Mouse (Mus musculus) G1E (cell line): ENCODE data around the gene Tacc3. TPM values are rescaled to one million over a fixed set of nuclear protein-coding genes. Genes with fewer than 3 reads are reported as not detected.

ENCODE experiments used
- ATAC-seq: 2 replicates; pipeline ENCODE4 v1.8.0; 2016; ENCODE audit warnings: mild to moderate bottlenecking; ENCODE audit not compliant: insufficient number of reproducible peaks, poor library complexity, low FRiP score, severe bottlenecking; ENCODE audit errors: extremely low read depth
- DNase-seq: peaks from one replicate; pipeline ENCODE4 v3.0.0; 2012; ENCODE audit warnings: low spot score
- H3K27me3 ChIP-seq: 2 replicates; pipeline ENCODE4 v1.6.1; 2012; ENCODE audit warnings: mild to moderate bottlenecking, low read length, inconsistent platforms; ENCODE audit not compliant: insufficient read depth
- H3K36me3 ChIP-seq: replicated peaks from 2 replicates; pipeline ENCODE3; 2012; ENCODE audit warnings: mild to moderate bottlenecking, inconsistent platforms
- H3K4me1 ChIP-seq: 2 replicates; pipeline ENCODE4 v1.6.1; 2012; ENCODE audit warnings: low read depth, low read length, inconsistent platforms, mixed read lengths; ENCODE audit not compliant: insufficient read depth
- H3K4me3 ChIP-seq: 2 replicates; pipeline ENCODE4 v1.5.1; 2012; ENCODE audit warnings: low read depth, mild to moderate bottlenecking, inconsistent platforms, low read length, moderate library complexity, mixed read lengths
- H3K9me3 ChIP-seq: replicated peaks from 2 replicates; pipeline ENCODE4 v1.6.1; 2012; ENCODE audit warnings: inconsistent platforms
- CTCF ChIP-seq: IDR thresholded peaks from 2 replicates; pipeline ENCODE4 v1.5.1; 2012; ENCODE audit warnings: low read depth, low read length, inconsistent platforms, mixed read lengths
- GATA1 ChIP-seq: IDR thresholded peaks from 2 replicates; pipeline ENCODE4 v1.6.1; 2012; ENCODE audit warnings: borderline replicate concordance, low read length, inconsistent platforms, mixed read lengths
- GATA2 ChIP-seq: IDR thresholded peaks from 2 replicates; pipeline ENCODE4 v1.6.1; 2012; ENCODE audit warnings: low read depth, low read length, inconsistent platforms, borderline replicate concordance
- POLR2AphosphoS5 ChIP-seq: IDR thresholded peaks from 2 replicates; pipeline ENCODE4 v1.6.1; 2012; ENCODE audit warnings: low read depth, low read length, inconsistent platforms; ENCODE audit not compliant: insufficient replicate concordance
- TAL1 ChIP-seq: conservative IDR thresholded peaks from 2 replicates; pipeline ENCODE4 v1.6.1; 2012; ENCODE audit warnings: low read depth, low read length, inconsistent platforms, mixed read lengths
- polyA plus RNA-seq: library from polyadenylated mRNA; stranded (reverse); fragments of >175 nt; gene quantifications from 2 replicates; pipeline ENCODE4 v1.2.3, GENCODE M21; 2012
- total RNA-seq, 2 experiments: library from RNA; stranded (forward) in 1 of 2; stranded (reverse) in 1 of 2; fragments of 200-1000 nt in 1 of 2; fragments of >200 nt in 1 of 2; fragmentation: Nextera tagmentation in 1 of 2; gene quantifications; 2 replicates each; pipeline ENCODE4 v1.2.3; 2014 to 2017

Gene Tacc3
- total and polyA plus RNA-seq, 3 experiments: 94.2 to 155 (median 119) TPM

GRCm38 (mm10) chr5:33695718-33696121 is 37.8 kb downstream of the Tacc3 start:
- no peak for TF ChIP-seq CTCF
- no peak for TF ChIP-seq GATA1
- Histone ChIP-seq H3K36me3 (no peaks in the 10 kb centered on the region), H3K4me1 (peaks cover 2% of the 10 kb centered on the region), H3K4me3 (no peak overlapping the region; the same call in 1 of the 2 replicates), H3K27me3 (peaks cover 77% of the 10 kb centered on the region), H3K9me3 (no peaks in the 10 kb centered on the region)
- ATAC-seq (no peak), DNase-seq (no peak)

DNA sequence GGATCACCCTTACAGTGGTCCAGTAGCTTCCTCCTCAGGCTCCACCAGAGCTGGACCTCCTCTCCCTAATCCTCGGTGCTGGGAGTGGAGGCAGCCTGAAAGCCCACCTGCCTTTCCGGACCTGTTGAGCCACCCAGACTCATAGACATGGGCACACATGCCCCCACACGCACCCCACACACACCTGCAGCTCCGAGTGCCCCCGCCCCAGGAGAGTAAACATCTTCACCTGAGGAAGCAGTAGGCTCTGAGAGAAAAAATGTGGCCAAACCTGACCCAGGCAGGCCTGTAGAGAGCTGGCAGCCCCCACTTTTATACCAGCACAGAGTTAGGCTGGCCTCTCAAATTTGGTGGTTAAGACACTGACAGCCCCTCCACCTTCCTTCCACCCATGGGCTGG is 38.5 kb downstream of the Tacc3 start:
- DNase-seq (no peak), ATAC-seq (no peak)
- TF ChIP-seq GATA1: no peak
- TF ChIP-seq CTCF: no peak
- no peak for TF ChIP-seq POLR2AphosphoS5
- no peak for TF ChIP-seq TAL1
- TF ChIP-seq GATA2: no peak
- Histone ChIP-seq H3K36me3 (no peaks in the 10 kb centered on the region), H3K9me3 (no peaks in the 10 kb centered on the region), H3K27me3 (peaks cover 84% of the 10 kb centered on the region), H3K4me1 (peaks cover 2% of the 10 kb centered on the region), H3K4me3 (no peak overlapping the region)

- Histone ChIP-seq H3K27me3 (peaks cover 86% of the 10 kb centered on the region), H3K4me1 (peaks cover 2% of the 10 kb centered on the region), H3K36me3 (no peaks in the 10 kb centered on the region), H3K4me3 (no peak overlapping the region), H3K9me3 (no peaks in the 10 kb centered on the region)
- TF ChIP-seq TAL1 (no peak), CTCF (no peak), GATA2 (no peak), GATA1 (no peak), POLR2AphosphoS5 (no peak)
- DNase-seq (no peak), ATAC-seq (no peak)
These were observed 39.6 kb downstream of the Tacc3 start for GRCm38 (mm10) chr5:33697534-33697933.

DNA sequence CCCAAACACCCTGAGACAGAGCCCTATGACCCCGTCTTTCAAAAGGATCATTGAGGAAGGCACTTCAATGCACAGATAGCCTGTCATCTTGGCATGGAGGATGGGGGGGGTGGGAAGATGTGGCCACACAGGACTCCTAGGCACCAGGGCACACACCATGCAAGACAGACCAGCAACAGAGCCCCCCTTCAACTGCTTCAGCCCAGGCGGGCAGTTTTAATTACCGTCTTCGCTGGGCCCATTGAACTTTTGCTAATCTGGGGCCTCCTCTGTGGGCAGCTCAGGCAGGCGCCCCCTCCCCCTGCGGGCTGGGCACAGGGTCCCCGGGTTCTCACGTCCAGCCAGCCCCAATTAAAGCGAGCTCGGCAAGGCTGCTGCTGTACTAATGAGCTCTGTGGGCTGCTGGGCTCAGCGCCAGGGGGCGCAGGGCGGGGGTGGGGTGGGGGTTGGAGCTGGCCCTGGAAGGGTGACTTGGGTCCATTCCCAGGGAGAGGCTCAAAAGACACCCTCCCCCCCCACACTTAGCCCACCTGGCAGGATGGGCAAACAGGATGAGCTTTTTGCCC is 40.1 kb downstream of the Tacc3 start:
- no peak overlapping the region for H3K4me3 ChIP-seq
- DNase-seq (no peak), ATAC-seq (no peak)
- peaks cover 2% of the 10 kb centered on the region for H3K4me1 ChIP-seq
- H3K9me3 ChIP-seq: no peaks in the 10 kb centered on the region
- H3K27me3 ChIP-seq: peaks cover 86% of the 10 kb centered on the region
- no peaks in the 10 kb centered on the region for H3K36me3 ChIP-seq
- no peak for TF ChIP-seq POLR2AphosphoS5
- no peak for TF ChIP-seq GATA1
- no peak for TF ChIP-seq GATA2
- no peak for TF ChIP-seq CTCF
- TF ChIP-seq TAL1: no peak

GRCm38 (mm10) chr5:33698669-33699068 is 40.7 kb downstream of the Tacc3 start:
- Histone ChIP-seq H3K27me3 (peaks cover 82% of the 10 kb centered on the region), H3K36me3 (no peaks in the 10 kb centered on the region), H3K4me3 (no peak overlapping the region), H3K4me1 (peaks cover 2% of the 10 kb centered on the region), H3K9me3 (no peaks in the 10 kb centered on the region)
- no peak for ATAC-seq
- TF ChIP-seq GATA1 (no peak), GATA2 (no peak), TAL1 (no peak), CTCF (no peak), POLR2AphosphoS5 (no peak)
- no peak for DNase-seq

- ATAC-seq (no peak), DNase-seq (no peak)
- Histone ChIP-seq H3K36me3 (no peaks in the 10 kb centered on the region), H3K4me3 (no peak overlapping the region), H3K9me3 (no peaks in the 10 kb centered on the region), H3K27me3 (peaks cover 79% of the 10 kb centered on the region), H3K4me1 (peaks cover under 1% of the 10 kb centered on the region)
- TF ChIP-seq CTCF (no peak), GATA1 (no peak)
These were observed 42.1 kb downstream of the Tacc3 start for GRCm38 (mm10) chr5:33700010-33700409.

- DNase-seq: no peak
- H3K27me3 ChIP-seq: peaks cover 80% of the 10 kb centered on the region
These were observed 43.9 kb downstream of the Tacc3 start for GRCm38 (mm10) chr5:33701832-33702231.

More at GRCm38 (mm10) chr5:33701832-33702231, 43.9 kb downstream of the Tacc3 start:
- TF ChIP-seq POLR2AphosphoS5: no peak
- Histone ChIP-seq H3K9me3 (no peaks in the 10 kb centered on the region), H3K4me1 (no peaks in the 10 kb centered on the region), H3K4me3 (no peak overlapping the region), H3K36me3 (no peaks in the 10 kb centered on the region)
- no peak for ATAC-seq
